Mouse (Mus musculus): Measurements from ENCODE around the gene Cd55b.

The Cd55b gene

DNA sequence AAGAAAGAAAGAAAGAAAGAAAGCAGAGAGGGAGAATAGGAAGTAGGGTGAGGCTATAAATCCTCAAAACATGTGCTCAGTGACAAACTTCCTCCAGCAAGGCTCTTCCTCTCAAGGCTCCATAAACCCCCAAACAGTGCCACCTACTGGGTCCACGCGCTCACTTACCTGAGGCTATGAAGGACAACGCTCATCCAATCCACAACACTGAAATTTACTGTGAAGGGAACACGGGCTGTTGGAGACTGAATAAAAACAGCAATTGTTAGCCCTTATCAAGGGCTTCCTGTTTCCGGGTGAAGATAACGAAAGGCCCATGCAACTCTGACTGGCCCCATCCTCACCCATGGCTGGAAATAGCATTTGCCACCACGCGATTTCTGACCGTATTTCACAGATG is 80.4 kb downstream of the Cd55b start:
- in situ Hi-C loops (cut with MboI, MseI), result loop anchor here (25.0 kb wide), 1 partner anchor 855 kb away; no protein-coding TSS in a partner anchor
